Mouse (Mus musculus) liver, postnatal 0 days (tissue): Measurements from ENCODE around the gene Bud13.

Experiments
- CTCF ChIP-seq: sonication (generic); IDR thresholded peaks from 2 replicates; pipeline ENCODE4 v1.5.1; 2016; ENCODE audit warnings: antibody characterized with exemption, low read depth
- EP300 ChIP-seq: IDR thresholded peaks from 2 replicates; pipeline ENCODE4 v1.6.1; 2016; ENCODE audit warnings: antibody characterized with exemption, low read depth, mild to moderate bottlenecking

DNA sequence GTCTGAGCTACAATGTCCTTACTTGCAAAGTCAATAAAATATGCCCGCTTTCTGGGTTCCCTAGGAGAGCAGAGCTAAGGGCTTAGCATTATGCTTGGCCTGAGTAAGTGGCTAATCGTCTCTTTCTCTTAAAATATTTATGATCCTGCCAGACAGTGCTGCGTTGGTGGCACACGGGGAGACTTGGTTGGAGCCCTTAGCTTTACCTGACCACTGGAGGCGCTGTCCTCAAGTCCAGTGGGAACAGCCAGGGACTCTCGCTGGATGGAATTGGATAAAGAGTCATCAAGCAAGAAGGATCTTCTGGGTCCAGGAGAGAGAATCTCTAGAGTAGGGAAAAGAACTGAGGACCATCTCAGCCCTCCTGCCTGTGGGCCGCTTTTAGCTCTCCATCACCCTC is 26.3 kb downstream of the Bud13 start:
- TF ChIP-seq EP300 (no peak), CTCF (peak; percentile 58)
